Mouse (Mus musculus) gastrocnemius, postnatal 10 days (tissue): ENCODE measurements around the gene Tle2. TPM values are rescaled to one million over a fixed set of nuclear protein-coding genes. Genes with fewer than 3 reads are reported as not detected.

Experiments used
- DNase-seq: peaks from one replicate; pipeline ENCODE4 v3.0.0; 2021; ENCODE audit warnings: mixed read lengths
- total RNA-seq, 2 experiments: library from RNA; stranded (reverse); gene quantifications; 2 replicates each; pipeline ENCODE4 v1.2.3; 2021

The Tle2 gene
- total RNA-seq, 2 experiments from 2014 or later: 4.4 to 9.4 TPM

GRCm38 (mm10) chr10:81553807-81554755 lies 20.3 kb upstream of the Tle2 start:
- no peak for DNase-seq

GRCm38 (mm10) chr10:81556282-81556681 lies 18.1 kb upstream of the Tle2 start:
- no peak for DNase-seq

- no peak for DNase-seq
Measured at GRCm38 (mm10) chr10:81557491-81557890, 16.9 kb upstream of the Tle2 start.

- peak; percentile 80 for DNase-seq
Measured at GRCm38 (mm10) chr10:81559163-81559626, 15.2 kb upstream of the Tle2 start, which contains the start of gene Aes. TSS of gene Aes (plus strand) at chr10:81559488.

GRCm38 (mm10) chr10:81559627-81560539 lies 14.5 kb upstream of the Tle2 start:
- peak; percentile 82 for DNase-seq

- no peak for DNase-seq
Measured at GRCm38 (mm10) chr10:81560719-81561459, 13.5 kb upstream of the Tle2 start.

- DNase-seq: no peak
Measured at GRCm38 (mm10) chr10:81562411-81562810, 11.9 kb upstream of the Tle2 start.

GRCm38 (mm10) chr10:81563481-81563880 lies 10.9 kb upstream of the Tle2 start:
- no peak for DNase-seq

GRCm38 (mm10) chr10:81564216-81564615 lies 10.1 kb upstream of the Tle2 start:
- peak; percentile 75 for DNase-seq

GRCm38 (mm10) chr10:81564734-81565133 lies 9.6 kb upstream of the Tle2 start:
- DNase-seq: peak; percentile 69

GRCm38 (mm10) chr10:81565257-81566228 lies 8.8 kb upstream of the Tle2 start:
- DNase-seq: no peak

- DNase-seq: no peak
Measured at GRCm38 (mm10) chr10:81568381-81569191, 5.8 kb upstream of the Tle2 start.

GRCm38 (mm10) chr10:81569507-81570237 lies 4.7 kb upstream of the Tle2 start:
- DNase-seq: no peak

GRCm38 (mm10) chr10:81570238-81570800 lies 4.0 kb upstream of the Tle2 start:
- no peak for DNase-seq

GRCm38 (mm10) chr10:81570831-81571500 lies 3.4 kb upstream of the Tle2 start:
- peak; percentile 95 for DNase-seq

GRCm38 (mm10) chr10:81571501-81571876 lies 2.9 kb upstream of the Tle2 start:
- peak; percentile 97 for DNase-seq

- no peak for DNase-seq
Measured at GRCm38 (mm10) chr10:81572133-81572671, 2.2 kb upstream of the Tle2 start.

- no peak for DNase-seq
Measured at GRCm38 (mm10) chr10:81572975-81573374, 1.4 kb upstream of the Tle2 start.
